Mouse (Mus musculus) left cerebral cortex, postnatal 36 days (tissue): Measurements from ENCODE around the gene Nfkbil1. TPM values are rescaled to one million over a fixed set of nuclear protein-coding genes. Genes with fewer than 3 reads are reported as not detected.
A peak's percentile ranks its signal among the peaks of the same experiment; 100 is the strongest.

Experiments used
- DNase-seq, 2 experiments: peaks; one replicate each; pipeline ENCODE4 v3.0.0; 2021 to 2022; ENCODE audit warnings: low spot score in 2 of 2, mixed read lengths in 1 of 2
- intact Hi-C: fragments of 180-260 bp; cut with DNase I; formaldehyde crosslinking; loops from one replicate; pipeline ENCODE4 v1.15.1; 2025
- total RNA-seq, 2 experiments: library from RNA; stranded (reverse); gene quantifications; 2 replicates each; pipeline ENCODE4 v1.2.3; 2021

Nfkbil1 gene
- 10 to 100 TPM; 15.5 to 16.6 TPM for total RNA-seq

DNA sequence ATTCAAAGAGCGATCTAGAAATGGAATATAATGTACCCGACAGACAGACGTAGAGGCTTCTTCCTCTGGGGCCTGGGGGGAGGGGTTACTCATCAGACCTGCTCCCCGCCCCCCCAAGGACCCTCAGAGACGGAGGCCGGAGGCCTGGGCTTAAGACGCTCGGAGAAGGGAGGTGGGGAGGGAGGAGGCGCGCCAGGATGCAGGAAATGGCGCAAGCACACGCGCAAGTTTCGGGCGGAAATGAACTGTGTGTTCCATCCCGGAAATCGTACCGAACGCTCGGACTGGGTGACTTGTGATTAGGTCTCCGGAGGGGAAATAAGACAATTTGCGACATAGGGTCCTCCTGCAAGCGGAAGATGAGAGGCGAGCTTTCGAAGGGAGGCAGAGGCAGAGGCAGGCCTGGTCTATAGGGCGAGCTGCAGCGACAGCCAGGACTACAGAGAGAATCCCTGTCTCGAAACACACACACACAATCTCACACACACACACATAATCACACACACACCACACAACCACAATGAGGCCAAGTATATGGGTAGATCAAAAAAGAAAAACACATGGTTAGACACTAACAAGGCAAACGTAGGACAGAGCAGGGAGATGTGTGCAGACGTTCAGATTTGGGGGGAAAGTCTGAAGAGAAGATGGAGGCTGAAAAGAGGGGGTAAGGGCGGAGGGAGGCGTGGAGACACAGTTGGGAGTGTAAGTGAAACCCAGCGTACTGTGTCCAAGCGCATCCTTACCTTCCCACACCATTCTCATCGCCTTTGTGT is at the start of gene Nfkbil1:
Gene Nfkbil1 (minus strand): TSS at position 179 of the 776 bp plus-strand sequence.
- DNase-seq = peak; percentile 89 to 91
- intact Hi-C loops = loop anchor here (2.0 to 10.0 kb wide), 5 partner anchors 71 to 644 kb away; partner anchors contain the start of genes C2, Csnk2b, Ehmt2 and Gpank1

DNA sequence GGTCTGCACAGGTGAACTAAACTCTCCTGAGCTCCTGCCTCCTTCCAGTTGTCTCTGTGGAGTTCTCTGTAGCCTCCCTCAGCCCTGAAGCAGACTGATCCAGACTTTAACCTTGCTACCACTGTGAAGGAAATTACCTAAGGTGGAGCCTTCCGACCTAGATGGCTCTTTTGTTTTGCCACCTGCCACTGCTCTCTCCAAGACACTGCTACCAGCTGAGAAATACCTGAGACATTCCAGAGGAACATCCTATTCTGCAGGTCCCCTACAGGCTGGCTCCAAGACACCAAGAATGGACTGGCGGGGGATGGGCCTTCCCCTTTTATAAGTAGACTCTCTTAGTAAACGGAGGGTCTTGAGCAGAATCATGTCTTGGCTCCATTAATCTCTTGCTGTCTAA is 44.7 kb upstream of the Nfkbil1 start:
- DNase-seq = no peak
- intact Hi-C loops = no loop called here

DNA sequence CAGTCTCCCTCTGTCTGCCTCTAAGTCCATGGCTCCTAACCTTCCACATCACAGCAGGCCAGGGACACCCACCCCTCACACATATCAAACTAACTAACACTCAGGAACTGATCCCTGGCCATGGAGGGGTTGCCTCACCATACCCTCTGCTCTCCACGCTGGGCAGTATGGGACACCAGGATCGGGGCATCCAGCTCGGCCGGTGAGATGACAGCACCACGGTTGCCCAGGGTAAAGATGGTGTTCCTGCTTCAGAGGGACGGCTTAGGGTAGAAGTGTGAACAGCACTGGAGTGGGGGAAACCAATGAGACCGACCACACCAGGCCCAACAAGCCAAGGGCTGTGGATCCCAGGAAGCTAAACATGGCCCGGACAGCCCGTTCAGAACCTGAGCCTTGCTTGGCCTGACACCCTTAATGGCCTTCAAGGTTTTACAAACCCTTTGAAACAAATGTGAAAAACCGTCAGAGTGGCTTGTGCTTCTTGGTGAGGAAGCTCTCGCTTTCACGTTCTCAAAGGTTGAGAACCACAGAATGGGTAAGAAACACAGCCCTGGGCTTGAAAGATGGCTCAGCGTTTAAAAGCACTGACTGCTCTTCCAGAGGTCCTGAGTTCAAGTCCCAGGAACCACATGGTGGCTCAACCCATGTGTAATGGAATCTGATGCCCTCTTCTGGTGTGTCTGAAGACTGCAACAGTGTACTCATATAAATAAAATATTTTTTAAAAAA is 43.5 kb upstream of the Nfkbil1 start:
- intact Hi-C loops = no loop called here
- no peak for DNase-seq

DNA sequence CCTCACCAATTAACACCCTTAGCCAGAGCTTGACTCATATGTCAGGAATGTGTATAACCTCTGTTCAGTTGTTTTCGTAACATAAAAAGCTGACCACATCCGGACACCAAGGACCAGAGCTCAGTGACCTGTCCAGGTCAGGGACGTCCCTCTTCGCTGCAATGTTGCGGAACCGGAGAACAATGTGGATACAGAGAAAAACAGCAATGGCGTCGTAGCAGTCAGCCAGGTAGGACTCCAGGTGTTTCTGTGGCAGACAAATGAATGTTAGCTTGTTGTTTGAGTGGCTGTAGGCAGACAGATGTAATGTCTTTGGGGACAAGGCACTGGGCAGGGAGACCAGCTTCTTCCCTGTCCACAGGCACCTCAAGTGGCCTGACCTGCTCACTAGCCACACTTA is 42.5 kb upstream of the Nfkbil1 start:
- intact Hi-C loops = no loop called here
- no peak for DNase-seq

DNA sequence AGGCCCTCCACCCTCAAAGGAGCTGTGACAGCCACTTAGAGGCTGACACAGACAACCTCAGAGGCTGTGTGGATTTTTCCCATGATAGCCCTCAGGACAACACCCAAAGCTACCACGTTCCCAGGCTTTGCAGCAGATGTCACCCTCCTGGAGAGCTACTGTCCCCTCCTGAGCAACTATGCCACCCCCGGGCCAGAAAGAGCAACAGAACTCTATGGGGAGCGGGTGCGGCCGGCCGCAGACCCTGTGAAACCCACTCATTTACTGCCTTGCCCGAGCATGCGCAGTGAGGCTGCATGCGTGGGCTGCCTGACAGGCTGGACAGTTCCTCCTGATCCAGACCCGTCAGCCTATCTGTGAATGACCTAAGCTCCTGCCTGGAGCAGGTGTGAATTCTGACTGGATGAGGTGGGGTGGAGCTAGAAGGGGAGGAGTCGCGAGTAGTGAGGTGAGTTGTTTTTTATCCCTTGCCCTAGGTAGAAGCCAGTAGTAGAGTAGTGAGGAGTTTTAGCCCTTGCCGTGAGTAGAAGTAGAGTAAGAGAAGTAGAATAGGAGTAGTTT is 40.8 kb upstream of the Nfkbil1 start:
- DNase-seq = no peak
- intact Hi-C loops = no loop called here

DNA sequence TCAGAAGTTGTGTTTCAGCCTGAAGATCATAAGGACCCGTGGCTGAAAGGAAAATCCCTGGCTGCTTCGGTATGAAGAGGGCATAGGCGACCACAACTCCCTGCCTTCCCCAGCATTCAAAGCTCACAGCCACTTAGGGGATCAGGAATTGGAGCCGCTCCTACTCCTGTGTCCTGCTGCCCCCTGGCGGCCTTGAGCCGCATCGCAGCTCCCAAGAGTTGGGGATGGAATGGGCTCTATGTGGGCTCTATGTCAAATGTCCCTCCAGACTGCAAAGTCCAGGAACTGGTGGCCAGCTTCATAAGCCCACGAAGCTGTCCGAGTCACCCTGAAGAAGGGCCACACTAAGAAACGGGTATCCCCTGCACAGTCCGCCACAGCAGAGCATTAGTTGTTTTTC is 39.2 kb upstream of the Nfkbil1 start:
- intact Hi-C loops = loop anchor here (1.0 kb wide), 1 partner anchor 16 kb away; no protein-coding TSS in a partner anchor
- peak; percentile 79 to 80 for DNase-seq

DNA sequence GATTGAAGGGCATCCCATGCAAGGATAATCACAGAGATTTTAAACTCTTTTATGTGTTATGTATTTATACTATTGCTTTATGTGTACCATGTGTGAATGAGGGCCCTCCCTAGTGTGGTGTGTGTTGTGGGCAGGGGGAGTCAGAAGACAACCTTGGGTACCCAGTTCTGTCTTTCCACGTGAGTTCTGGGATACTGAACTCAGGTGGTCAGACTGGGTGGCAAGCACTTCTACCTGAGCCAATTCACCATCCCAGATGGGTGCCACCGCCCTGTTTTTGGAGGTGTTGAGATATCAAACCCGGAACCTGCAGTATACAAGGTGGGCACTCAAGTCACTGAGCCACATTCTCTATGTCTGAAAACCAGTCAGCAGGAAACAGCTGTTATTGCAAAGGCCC is 36.7 kb upstream of the Nfkbil1 start:
- intact Hi-C loops = loop anchor here (1.0 kb wide), 1 partner anchor 27 kb away; no protein-coding TSS in a partner anchor
- no peak for DNase-seq

DNA sequence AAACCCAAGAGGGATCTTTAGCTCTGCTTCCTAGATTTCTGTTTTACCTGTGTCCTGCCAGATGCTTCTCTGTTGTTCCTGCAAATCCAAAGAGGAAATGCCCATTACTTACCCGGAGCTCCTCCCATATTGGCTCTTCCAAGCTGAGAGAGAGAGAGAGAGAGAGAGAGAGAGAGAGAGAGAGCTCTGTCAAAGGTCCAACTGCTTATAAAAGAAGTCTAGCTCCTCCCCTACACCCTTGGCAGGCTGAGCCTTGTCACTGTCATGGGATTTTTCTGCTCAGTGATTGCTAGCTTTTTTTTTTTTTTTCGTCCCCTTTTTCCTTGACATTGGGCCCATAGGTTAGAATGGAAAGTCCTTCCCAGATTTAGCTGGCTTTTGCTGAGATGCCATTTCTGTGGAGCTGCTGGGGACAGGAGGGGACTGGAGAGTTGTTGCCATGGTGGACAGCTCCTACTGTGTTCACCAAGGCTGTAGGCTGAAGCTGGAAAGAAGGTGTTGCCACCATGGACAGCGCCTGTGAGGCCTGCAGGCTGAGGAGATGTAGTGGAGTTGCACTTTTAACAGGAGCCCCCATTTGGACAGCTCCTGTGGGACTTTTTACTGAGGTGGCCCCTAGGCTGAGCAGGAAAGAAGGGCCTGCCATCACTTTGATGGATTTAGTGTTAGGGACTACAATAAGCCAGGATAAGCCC is 34.2 kb upstream of the Nfkbil1 start:
- intact Hi-C loops = loop anchor here (10.0 kb wide), 1 partner anchor 75 kb away; the partner anchor contains the start of gene H2-Q2
- no peak for DNase-seq

DNA sequence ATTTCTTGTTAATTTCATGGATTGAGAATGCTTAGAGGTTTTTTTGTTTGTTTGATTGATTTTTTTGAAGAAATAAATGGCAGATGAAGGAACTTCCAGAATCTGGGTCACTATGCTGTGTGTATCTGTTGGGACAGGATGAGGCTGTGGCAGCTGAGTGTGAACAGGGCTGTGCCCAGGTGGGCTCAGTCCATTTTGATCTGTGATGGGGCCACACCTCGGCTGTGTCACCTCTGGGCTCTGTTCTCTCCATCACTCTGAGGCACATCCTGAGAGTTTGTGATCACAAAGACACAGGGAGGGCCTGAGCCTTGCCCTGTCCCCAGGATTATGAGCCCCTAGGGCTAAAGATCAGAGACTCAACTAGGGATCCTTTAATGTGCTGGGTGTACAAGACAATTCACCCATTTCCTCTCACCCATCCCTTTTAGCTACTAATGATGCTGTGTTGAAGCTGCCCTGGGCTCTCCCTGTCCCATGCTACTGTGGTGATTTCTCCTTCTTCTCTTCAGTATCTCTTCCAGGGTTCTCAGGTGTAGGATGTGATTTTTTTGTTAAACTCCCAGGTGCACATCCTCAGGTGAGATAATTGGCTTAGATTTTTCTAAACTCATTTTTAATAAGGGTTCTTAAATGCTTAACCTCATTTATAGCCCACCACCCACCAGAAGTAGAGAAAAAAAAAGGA is 32.0 kb upstream of the Nfkbil1 start:
- intact Hi-C loops = loop anchor here (10.0 kb wide), 1 partner anchor 77 kb away; the partner anchor contains the start of gene H2-Q2
- no peak for DNase-seq

DNA sequence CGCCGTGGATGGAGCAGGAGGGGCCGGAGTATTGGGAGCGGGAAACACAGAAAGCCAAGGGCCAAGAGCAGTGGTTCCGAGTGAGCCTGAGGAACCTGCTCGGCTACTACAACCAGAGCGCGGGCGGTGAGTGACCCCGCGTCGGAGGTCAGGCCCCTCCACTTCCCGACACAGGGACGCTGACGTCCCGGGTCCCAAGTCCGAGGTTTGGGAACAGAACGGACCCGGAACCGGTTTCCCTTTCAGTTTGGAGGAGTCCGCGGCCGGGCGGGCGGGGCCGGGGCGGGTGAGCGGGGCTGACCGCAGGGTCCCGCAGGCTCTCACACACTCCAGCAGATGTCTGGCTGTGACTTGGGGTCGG is 27.9 kb upstream of the Nfkbil1 start:
- intact Hi-C loops = loop anchor here (2.0 to 10.0 kb wide), 2 partner anchors 81 to 1263 kb away; partner anchors contain the start of genes H2-K1 and H2-Q2
- no peak for DNase-seq

DNA sequence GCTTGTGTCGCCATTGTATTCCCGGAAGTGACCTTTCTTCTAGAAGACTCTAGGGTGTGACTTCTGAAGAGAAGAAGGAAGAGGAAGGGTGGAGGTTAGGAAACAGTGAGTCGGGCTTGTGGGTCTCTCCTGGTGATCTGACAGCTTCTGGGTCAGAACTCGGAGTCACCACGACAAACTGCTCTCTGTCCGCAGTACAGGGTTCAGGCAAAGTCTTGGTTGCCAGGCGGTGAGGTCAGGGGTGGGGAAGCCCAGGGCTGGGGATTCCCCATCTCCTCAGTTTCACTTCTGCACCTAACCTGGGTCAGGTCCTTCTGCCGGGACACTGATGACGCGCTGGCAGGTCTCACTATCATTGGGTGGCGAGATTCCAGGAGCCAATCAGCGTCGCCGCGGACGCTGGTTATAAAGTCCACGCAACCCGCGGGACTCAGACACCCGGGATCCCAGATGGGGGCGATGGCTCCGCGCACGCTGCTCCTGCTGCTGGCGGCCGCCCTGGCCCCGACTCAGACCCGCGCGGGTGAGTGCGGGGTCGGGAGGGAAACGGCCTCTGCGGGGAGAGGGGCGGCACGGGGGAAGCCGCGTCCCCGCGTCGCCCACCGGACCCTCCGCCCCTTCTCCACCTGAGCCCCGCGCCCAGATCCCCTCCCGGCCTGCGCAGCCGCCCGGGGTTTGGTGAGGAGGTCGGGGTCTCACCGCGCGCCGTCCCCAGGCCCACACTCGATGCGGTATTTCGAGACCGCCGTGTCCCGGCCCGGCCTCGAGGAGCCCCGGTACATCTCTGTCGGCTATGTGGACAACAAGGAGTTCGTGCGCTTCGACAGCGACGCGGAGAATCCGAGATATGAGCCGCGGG is 27.3 kb upstream of the Nfkbil1 start, which contains the start of gene H2-D1:
Gene H2-D1 (plus strand): TSS at position 67 of the 859 bp plus-strand sequence.
- DNase-seq = peak; percentile 92 to 94
- intact Hi-C loops = loop anchor here (2.0 to 10.0 kb wide), 2 partner anchors 82 to 1262 kb away; partner anchors contain the start of genes H2-K1 and H2-Q2

DNA sequence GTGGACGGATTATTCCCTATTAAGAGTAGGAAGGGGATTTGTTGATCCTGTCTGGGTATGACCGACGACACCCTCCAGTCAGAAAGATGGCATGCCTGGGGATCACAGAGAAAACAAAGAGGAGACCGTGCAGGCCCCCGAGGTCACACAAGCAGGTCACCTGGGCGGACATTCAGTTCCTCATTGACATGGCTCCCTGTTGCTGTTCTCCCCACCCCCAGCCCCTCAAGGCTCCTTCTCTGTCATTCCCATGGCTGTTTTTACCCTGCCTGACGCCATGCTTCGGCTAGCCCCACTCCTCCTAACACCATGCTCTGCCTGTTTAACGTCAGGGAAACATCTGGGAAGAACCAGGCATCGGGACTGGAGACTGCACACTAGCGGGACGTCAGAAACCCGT is 26.1 kb upstream of the Nfkbil1 start:
- DNase-seq = no peak
- intact Hi-C loops = loop anchor here (2.0 to 10.0 kb wide), 2 partner anchors 83 to 1261 kb away; partner anchors contain the start of genes H2-K1 and H2-Q2

DNA sequence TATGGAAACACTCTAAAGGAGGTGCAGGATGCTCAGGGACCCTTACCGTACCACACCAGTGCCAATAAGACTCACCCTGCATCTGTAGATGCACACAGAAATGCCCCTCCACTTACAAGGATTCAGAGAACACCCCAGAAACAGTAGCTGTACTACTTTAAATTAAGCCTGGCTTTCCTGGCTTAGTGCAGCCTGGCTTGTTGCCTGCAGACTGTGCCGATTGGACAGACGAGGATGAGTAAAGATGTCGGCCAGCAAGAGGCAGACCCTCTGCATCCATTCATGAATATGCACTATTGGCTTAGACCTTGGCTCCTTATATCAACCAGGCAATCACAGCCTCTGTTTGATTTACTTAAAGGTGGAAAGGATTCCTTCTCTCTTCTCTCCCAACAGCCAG is 24.0 kb upstream of the Nfkbil1 start:
- intact Hi-C loops = loop anchor here (5.0 to 10.0 kb wide), 2 partner anchors 43 to 85 kb away; partner anchors contain the start of gene H2-Q2
- no peak for DNase-seq

DNA sequence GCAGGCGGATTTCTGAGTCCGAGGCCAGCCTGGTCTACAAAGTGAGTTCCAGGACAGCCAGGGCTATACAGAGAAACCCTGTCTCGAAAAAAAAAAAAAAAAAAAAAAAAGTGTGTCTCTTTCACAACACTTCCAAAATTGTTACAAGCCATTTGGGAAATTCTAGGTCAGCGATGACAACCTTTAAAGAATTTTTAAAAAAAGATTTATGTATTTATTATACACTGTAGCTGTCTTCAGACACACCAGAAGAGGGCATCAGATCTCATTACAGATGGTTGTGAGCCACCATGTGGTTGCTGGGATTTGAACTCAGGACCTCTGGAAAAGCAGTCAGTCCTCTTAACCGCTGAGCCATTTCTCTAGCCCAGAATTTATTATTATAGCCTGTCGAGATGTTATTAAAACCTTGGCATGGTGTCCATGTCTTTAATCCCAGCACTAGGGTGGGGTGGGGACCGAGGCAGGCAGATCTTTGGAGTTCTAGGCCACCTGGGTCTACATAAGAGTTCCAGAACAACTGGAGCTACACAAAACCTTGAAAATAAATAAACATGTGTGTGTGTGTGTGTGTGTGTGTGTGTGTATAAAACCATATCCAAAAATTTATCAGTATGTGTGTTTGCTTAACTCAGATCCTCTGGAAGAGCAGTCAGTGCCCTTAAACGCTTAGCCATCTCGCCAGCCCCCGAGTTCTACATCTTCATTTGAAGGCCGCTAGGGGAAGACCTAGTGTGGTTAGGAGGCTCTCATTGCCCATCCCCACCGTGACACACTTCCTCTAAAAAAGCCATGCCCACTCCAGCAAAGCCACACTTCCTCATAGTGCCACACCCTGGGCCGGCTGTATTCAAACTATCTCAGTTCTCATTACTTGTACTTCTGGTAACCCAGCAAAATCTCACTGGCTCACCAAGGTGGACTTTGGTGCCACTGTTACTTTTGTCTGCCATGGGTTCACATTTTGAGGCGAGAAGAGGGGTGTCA is 23.2 kb upstream of the Nfkbil1 start:
- intact Hi-C loops = loop anchor here (1.0 to 5.0 kb wide), 2 partner anchors 16 to 44 kb away; no protein-coding TSS in a partner anchor
- DNase-seq = no peak

DNA sequence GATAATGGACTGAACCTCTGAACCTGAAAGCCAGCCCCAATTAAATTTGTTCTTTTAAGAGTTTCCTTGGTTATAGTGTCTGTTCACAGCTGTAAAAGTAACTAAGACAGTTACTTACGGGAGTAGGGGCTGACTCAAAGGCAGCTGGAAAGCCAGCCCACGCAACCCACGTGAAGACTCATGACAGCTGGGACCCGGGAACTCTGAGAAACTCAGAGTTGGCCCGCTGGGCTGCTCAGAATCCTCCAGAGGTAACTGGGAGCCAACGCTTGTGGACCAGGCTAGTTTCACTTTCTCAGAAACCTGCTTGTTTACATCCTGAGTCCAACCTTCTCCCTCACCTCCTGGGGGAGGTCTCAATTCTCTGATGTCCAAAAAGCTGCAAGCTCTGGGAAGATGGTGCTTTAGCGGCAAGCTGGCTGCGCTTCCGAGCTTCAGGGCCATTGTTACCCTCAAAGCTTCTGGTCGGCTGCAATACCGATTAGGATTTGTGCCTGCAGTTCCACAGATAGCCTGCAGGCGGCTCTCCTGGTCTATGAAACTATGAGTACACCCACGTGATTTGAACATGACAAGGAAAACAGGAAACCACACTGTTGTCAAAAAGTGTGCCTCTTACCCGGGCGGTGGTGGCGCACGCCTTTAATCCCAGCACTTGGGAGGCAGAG is 22.4 kb upstream of the Nfkbil1 start:
- DNase-seq = peak; percentile 85 to 91
- intact Hi-C loops = loop anchor here (1.0 to 5.0 kb wide), 2 partner anchors 16 to 44 kb away; no protein-coding TSS in a partner anchor

DNA sequence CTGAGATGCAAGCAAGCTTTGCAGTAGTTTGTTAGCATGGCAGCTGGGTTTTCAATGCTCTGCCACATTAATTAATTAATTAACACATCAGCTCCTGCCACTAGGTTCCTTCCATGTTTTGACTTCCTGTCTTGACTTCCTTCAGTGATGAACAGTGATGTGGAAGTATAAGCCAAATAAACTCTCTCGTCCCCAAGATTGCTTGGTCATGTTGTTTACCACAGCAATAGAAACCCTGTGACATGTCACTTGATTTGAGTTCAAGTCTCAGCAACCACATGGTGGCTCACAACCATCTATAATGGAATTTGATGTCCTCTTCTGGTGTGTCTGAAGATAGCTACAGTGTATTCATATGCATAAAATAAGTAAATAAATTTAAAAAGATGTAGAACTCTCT is 21.8 kb upstream of the Nfkbil1 start:
- intact Hi-C loops = loop anchor here (5.0 kb wide), 1 partner anchor 45 kb away; no protein-coding TSS in a partner anchor
- no peak for DNase-seq
